Mouse (Mus musculus) neural tube, embryonic 15.5 days (tissue): ENCODE results near the gene Daam1. TPM values are rescaled to one million over a fixed set of nuclear protein-coding genes. Genes with fewer than 3 reads are reported as not detected.

Experiments used
- ATAC-seq: fragments of 200-750 bp; cut with Nextera tagmentation; 2 replicates; pipeline ENCODE4 v1.8.0; 2017; ENCODE audit warnings: mild to moderate bottlenecking, moderate TSS enrichment, moderate library complexity; ENCODE audit not compliant: low FRiP score
- H3K27ac ChIP-seq: fragments of 300-500 bp; sonication (generic); replicated peaks from 2 replicates; pipeline ENCODE4 v1.5.1; 2015; ENCODE audit warnings: mild to moderate bottlenecking, inconsistent platforms
- H3K27me3 ChIP-seq: fragments of 300-500 bp; sonication (generic); replicated peaks from 2 replicates; pipeline ENCODE4 v1.6.1; 2015; ENCODE audit warnings: inconsistent platforms
- H3K36me3 ChIP-seq: fragments of 300-500 bp; sonication (generic); 2 replicates; pipeline ENCODE4 v1.6.1; 2015; ENCODE audit warnings: inconsistent platforms
- H3K4me1 ChIP-seq: fragments of 300-500 bp; sonication (generic); 2 replicates; pipeline ENCODE4 v1.6.1; 2015; ENCODE audit warnings: inconsistent platforms
- H3K4me2 ChIP-seq: fragments of 300-500 bp; sonication (generic); 2 replicates; pipeline ENCODE4 v1.6.1; 2015; ENCODE audit warnings: inconsistent platforms, mild to moderate bottlenecking, moderate library complexity
- H3K4me3 ChIP-seq: fragments of 300-500 bp; sonication (generic); replicated peaks from 2 replicates; pipeline ENCODE4 v1.5.1; 2015; ENCODE audit warnings: mild to moderate bottlenecking, inconsistent platforms
- H3K9ac ChIP-seq: fragments of 300-500 bp; sonication (generic); replicated peaks from 2 replicates; pipeline ENCODE4 v1.6.1; 2015; ENCODE audit warnings: mild to moderate bottlenecking, inconsistent platforms
- H3K9me3 ChIP-seq: fragments of 300-500 bp; sonication (generic); replicated peaks from 2 replicates; pipeline ENCODE4 v1.6.1; 2016; ENCODE audit warnings: inconsistent platforms
- WGBS: fragments of 180-500 bp; shearing (Covaris S2); methylation state at CpG from one replicate; pipeline ENCODE4 v1.1.7; 2015; ENCODE audit warnings: mixed read lengths; 5-methylcytosine and 5-hydroxymethylcytosine counted together
- polyA plus RNA-seq: library from polyadenylated mRNA; unstranded; fragments of >200 nt; fragmentation: Nextera tagmentation; extraction: Ambion mirVana; gene quantifications from 2 replicates; pipeline ENCODE4 v1.2.1, GENCODE M21; 2015

The Daam1 gene
- polyA plus RNA-seq, 1 experiment from 2014 or later = 24.1 TPM

- ATAC-seq = no peak
- Histone ChIP-seq H3K4me2 (no peak overlapping the region), H3K27me3 (no peaks in the 10 kb centered on the region), H3K27ac (no peak overlapping the region), H3K9ac (no peak overlapping the region), H3K9me3 (no peaks in the 10 kb centered on the region), H3K36me3 (peaks cover 33% of the 10 kb centered on the region), H3K4me1 (no peaks in the 10 kb centered on the region), H3K4me3 (no peak overlapping the region)
- WGBS = 81% methylated on average over 4 of the region's 4 CpGs
These were observed 131.7 kb downstream of the Daam1 start for GRCm38 (mm10) chr12:71962616-71963015.

- Histone ChIP-seq H3K27me3 (no peaks in the 10 kb centered on the region), H3K9me3 (no peaks in the 10 kb centered on the region), H3K36me3 (peaks cover 21% of the 10 kb centered on the region), H3K4me3 (no peak overlapping the region), H3K27ac (no peak overlapping the region), H3K9ac (no peak overlapping the region), H3K4me2 (no peak overlapping the region), H3K4me1 (0 out of 2 replicates have a peak, but pooled peaks cover 5% of the 10 kb centered on the region)
- ATAC-seq = no peak
- 55% methylated on average over 4 of the region's 4 CpGs for WGBS
These were observed 137.7 kb downstream of the Daam1 start for GRCm38 (mm10) chr12:71968592-71968991.

- H3K9me3 ChIP-seq = no peaks in the 10 kb centered on the region
- H3K9ac ChIP-seq = no peak overlapping the region
- ATAC-seq = no peak
- H3K36me3 ChIP-seq = peaks cover 24% of the 10 kb centered on the region
- 0 out of 2 replicates have a peak, but pooled peaks cover 5% of the 10 kb centered on the region for H3K4me1 ChIP-seq
- no peak overlapping the region for H3K27ac ChIP-seq
- no peak overlapping the region for H3K4me2 ChIP-seq
- WGBS = 31% methylated on average over 3 of the region's 3 CpGs
- H3K27me3 ChIP-seq = no peaks in the 10 kb centered on the region
- H3K4me3 ChIP-seq = no peak overlapping the region
These were observed 138.1 kb downstream of the Daam1 start for GRCm38 (mm10) chr12:71969022-71969421.

GRCm38 (mm10) chr12:71969439-71969838 lies 138.6 kb downstream of the Daam1 start:
- H3K4me2 ChIP-seq = no peak overlapping the region
- H3K4me3 ChIP-seq = no peak overlapping the region
- 68% methylated on average over 9 of the region's 9 CpGs for WGBS

GRCm38 (mm10) chr12:71969941-71970629 lies 139.2 kb downstream of the Daam1 start:
- no peaks in the 10 kb centered on the region for H3K9me3 ChIP-seq
- no peak overlapping the region for H3K4me2 ChIP-seq
- no peak overlapping the region for H3K27ac ChIP-seq
- no peaks in the 10 kb centered on the region for H3K27me3 ChIP-seq
- ATAC-seq = no peak
- 75% methylated on average over 12 of the region's 12 CpGs for WGBS
- H3K36me3 ChIP-seq = peaks cover 31% of the 10 kb centered on the region
- H3K9ac ChIP-seq = no peak overlapping the region
- 0 out of 2 replicates have a peak, but pooled peaks cover 5% of the 10 kb centered on the region for H3K4me1 ChIP-seq
- H3K4me3 ChIP-seq = no peak overlapping the region

More at GRCm38 (mm10) chr12:71969439-71969838, 138.6 kb downstream of the Daam1 start:
- Histone ChIP-seq H3K9me3 (no peaks in the 10 kb centered on the region), H3K27me3 (no peaks in the 10 kb centered on the region), H3K4me1 (0 out of 2 replicates have a peak, but pooled peaks cover 5% of the 10 kb centered on the region), H3K36me3 (peaks cover 26% of the 10 kb centered on the region), H3K27ac (no peak overlapping the region), H3K9ac (no peak overlapping the region)
- ATAC-seq = no peak

GRCm38 (mm10) chr12:71970791-71971654 lies 140.1 kb downstream of the Daam1 start:
- 81% methylated on average over 9 of the region's 9 CpGs for WGBS
- Histone ChIP-seq H3K27ac (no peak overlapping the region), H3K4me3 (no peak overlapping the region), H3K4me2 (no peak overlapping the region), H3K4me1 (0 out of 2 replicates have a peak, but pooled peaks cover 5% of the 10 kb centered on the region), H3K36me3 (peaks cover 40% of the 10 kb centered on the region), H3K27me3 (no peaks in the 10 kb centered on the region), H3K9me3 (no peaks in the 10 kb centered on the region), H3K9ac (no peak overlapping the region)
- no peak for ATAC-seq

- Histone ChIP-seq H3K27ac (no peak overlapping the region), H3K4me3 (no peak overlapping the region), H3K36me3 (peaks cover 51% of the 10 kb centered on the region), H3K4me2 (no peak overlapping the region), H3K9ac (no peak overlapping the region), H3K9me3 (no peaks in the 10 kb centered on the region), H3K27me3 (no peaks in the 10 kb centered on the region), H3K4me1 (0 out of 2 replicates have a peak, but pooled peaks cover 5% of the 10 kb centered on the region)
- ATAC-seq = no peak
- 82% methylated on average over 5 of the region's 5 CpGs for WGBS
These were observed 141.2 kb downstream of the Daam1 start for GRCm38 (mm10) chr12:71972126-71972525.

- ATAC-seq = no peak
- H3K27ac ChIP-seq = no peak overlapping the region
- H3K27me3 ChIP-seq = no peaks in the 10 kb centered on the region
- no peak overlapping the region for H3K9ac ChIP-seq
- H3K4me2 ChIP-seq = no peak overlapping the region
- H3K9me3 ChIP-seq = no peaks in the 10 kb centered on the region
- H3K4me1 ChIP-seq = 0 out of 2 replicates have a peak, but pooled peaks cover 5% of the 10 kb centered on the region
- 82% methylated on average over 12 of the region's 12 CpGs for WGBS
- H3K4me3 ChIP-seq = no peak overlapping the region
- peaks cover 56% of the 10 kb centered on the region for H3K36me3 ChIP-seq
These were observed 141.9 kb downstream of the Daam1 start for GRCm38 (mm10) chr12:71972619-71973266.

- no peak for ATAC-seq
- Histone ChIP-seq H3K27ac (no peak overlapping the region), H3K4me3 (no peak overlapping the region), H3K4me1 (0 out of 2 replicates have a peak, but pooled peaks cover 5% of the 10 kb centered on the region), H3K9me3 (no peaks in the 10 kb centered on the region), H3K36me3 (peaks cover 60% of the 10 kb centered on the region), H3K4me2 (no peak overlapping the region), H3K27me3 (no peaks in the 10 kb centered on the region), H3K9ac (no peak overlapping the region)
- 54% methylated on average over 9 of the region's 9 CpGs for WGBS
These were observed 142.7 kb downstream of the Daam1 start for GRCm38 (mm10) chr12:71973577-71973976.

GRCm38 (mm10) chr12:71975626-71976025 lies 144.7 kb downstream of the Daam1 start:
- Histone ChIP-seq H3K36me3 (peaks cover 71% of the 10 kb centered on the region), H3K4me1 (no peaks in the 10 kb centered on the region), H3K27ac (no peak overlapping the region)

GRCm38 (mm10) chr12:71976361-71976960 lies 145.6 kb downstream of the Daam1 start:
- Histone ChIP-seq H3K36me3 (peaks cover 71% of the 10 kb centered on the region), H3K9me3 (no peaks in the 10 kb centered on the region), H3K4me1 (no peaks in the 10 kb centered on the region), H3K27me3 (no peaks in the 10 kb centered on the region), H3K4me2 (no peak overlapping the region), H3K4me3 (no peak overlapping the region), H3K9ac (no peak overlapping the region), H3K27ac (0 out of 2 replicates have a peak overlapping the region, but pooled peaks have one; percentile 2)
- WGBS = 63% methylated on average over 7 of the region's 7 CpGs
- no peak for ATAC-seq

More at GRCm38 (mm10) chr12:71975626-71976025, 144.7 kb downstream of the Daam1 start:
- no peak for ATAC-seq
- 53% methylated on average over 1 of the region's 1 CpGs for WGBS
- Histone ChIP-seq H3K9ac (no peak overlapping the region), H3K9me3 (no peaks in the 10 kb centered on the region), H3K27me3 (no peaks in the 10 kb centered on the region), H3K4me2 (no peak overlapping the region), H3K4me3 (no peak overlapping the region)
